Mouse (Mus musculus): ENCODE data around the gene Ppp2r5d. TPM values are rescaled to one million over a fixed set of nuclear protein-coding genes. Genes with fewer than 3 reads are reported as not detected.

Ppp2r5d gene
- total RNA-seq (2014; rRNA removed) (13.6 and 14.8 TPM in 2 replicates), polyA plus RNA-seq (2012; rRNA removed) (22.8 and 24.0 TPM in 2 replicates)

DNA sequence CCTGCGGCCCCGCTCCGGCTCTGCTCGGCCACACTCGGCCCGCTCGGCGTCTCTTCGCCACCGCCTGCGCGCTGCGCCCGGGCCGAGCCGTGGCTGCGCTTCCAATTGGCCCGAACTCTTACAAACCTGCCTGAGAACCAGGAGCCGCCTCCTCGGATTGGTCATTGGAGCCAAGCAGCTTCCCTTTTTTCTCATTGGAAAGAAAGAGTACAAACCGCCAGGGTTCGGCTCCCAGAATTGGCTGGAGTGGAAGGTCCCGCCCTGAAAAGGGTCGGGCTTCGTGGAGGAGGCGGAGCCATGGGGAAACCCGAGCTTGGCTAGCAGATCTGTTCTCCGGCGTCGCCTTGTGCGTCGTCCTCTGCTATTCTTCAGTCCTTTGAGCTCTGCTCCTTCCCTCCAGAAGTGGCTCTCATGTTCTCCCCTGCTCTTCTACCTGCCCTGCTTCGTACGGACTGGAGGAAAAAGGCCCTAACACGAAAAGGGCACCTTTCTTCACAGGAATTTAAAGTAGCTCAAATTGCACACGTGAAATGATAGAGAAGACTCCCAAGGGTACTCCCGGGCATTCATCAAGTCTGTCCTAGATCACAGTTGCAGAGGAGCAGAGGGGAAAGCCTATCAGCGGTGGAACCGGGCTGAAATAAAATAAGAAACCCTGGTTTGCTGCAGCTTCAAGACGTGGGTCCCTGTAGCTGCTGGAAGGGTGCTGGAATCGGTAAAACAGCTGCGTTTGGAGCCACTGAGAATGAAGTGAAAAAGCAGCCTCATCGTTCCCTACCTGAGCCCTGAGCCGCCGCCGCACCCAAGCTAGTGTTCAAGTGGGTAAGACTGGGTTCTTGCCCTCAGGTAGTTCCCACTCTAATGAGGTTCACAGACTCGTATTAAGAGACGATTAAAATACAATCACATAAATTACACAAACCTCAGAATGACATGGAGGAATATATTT lies at the start of gene Ppp2r5d:
Gene Ppp2r5d (minus strand): TSS at position 225 of the 949 bp plus-strand sequence.
- TF ChIP-seq POLR2A (IDR thresholded peaks at IDR 0.05; ENCODE audit: extremely low read depth, insufficient read depth, low read length) (peak; percentile 83), CTCF (IDR thresholded peaks at IDR 0.05; ENCODE audit: low read depth, low read length) (no peak)
- H3K27me3 ChIP-seq (ENCODE audit: control insufficient read depth, insufficient read depth, low read length), result no peaks in the 10 kb centered on the region
- peak within 1 kb of the TSS; percentile 88 for H3K9ac ChIP-seq (ENCODE audit: low read depth, low read length)
- DNase-seq (ENCODE audit: extremely low read depth, low read depth, low spot score), result peak; percentile 94
- H3K4me1 ChIP-seq (ENCODE audit: control insufficient read depth, insufficient read depth, low read length), result peaks cover 6% of the 10 kb centered on the region
- H3K27ac ChIP-seq (replicated peaks; ENCODE audit: insufficient read depth, low read depth, low read length), result peak within 1 kb of the TSS; percentile 52
- H3K79me2 ChIP-seq (ENCODE audit: control insufficient read depth, insufficient read depth, low read length), result peaks cover 14% of the 10 kb centered on the region; the same call in 1 of the 2 replicates
- peak within 1 kb of the TSS; percentile 86 for H3K4me3 ChIP-seq (ENCODE audit: insufficient read depth, low read depth, low read length)
- WGBS, result under 1% methylated on average over 48 of the region's 48 CpGs
- H3K36me3 ChIP-seq (ENCODE audit: control insufficient read depth, insufficient read depth, low read length), result no peaks in the 10 kb centered on the region

DNA sequence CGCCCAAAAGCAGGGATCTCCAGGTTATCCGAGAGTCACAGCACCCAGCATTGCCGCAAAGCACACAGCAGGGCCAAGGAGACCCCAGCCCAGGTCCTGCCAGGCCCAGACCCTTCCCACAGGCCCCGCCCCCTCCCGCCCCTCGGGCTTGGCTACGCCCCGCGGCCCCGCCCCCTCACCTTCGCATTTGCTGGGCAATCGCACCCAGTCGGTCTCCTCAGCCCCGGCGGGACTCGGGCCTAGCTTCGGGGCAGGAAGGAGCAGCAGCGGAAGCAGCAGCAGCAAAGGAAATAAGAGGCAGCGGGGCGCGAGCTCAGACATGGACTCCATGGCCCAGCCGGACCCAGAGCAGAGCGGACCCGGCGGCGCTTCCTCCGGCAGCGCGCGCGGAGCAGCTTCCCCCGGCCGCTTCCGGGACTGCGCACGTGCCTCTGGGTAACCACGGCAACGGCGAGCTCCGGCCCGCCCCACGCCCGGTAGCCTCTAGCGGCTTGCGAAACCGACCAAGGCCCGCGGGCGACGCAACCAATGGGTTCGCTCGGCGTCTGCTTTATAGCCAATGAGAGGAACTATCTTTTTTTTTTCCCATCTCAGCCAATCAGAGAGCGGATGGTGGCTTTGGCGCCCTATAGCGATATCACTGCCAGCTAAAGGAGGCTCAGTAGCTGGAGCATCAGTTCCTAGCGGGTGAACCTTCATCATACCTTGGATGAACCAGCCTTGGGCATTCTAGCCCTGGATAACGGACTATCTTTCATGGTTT lies 47.1 kb upstream of the Ppp2r5d start, which contains the start of gene Cnpy3:
Gene Cnpy3 (minus strand): TSS at position 421 of the 763 bp plus-strand sequence.
- Histone ChIP-seq H3K9ac (ENCODE audit: low read depth, low read length) (peak within 1 kb of the TSS; percentile 89), H3K36me3 (ENCODE audit: control insufficient read depth, insufficient read depth, low read length) (peaks cover 1% of the 10 kb centered on the region; the same call in 1 of the 2 replicates), H3K4me1 (ENCODE audit: control insufficient read depth, insufficient read depth, low read length) (peaks cover 7% of the 10 kb centered on the region), H3K27ac (replicated peaks; ENCODE audit: insufficient read depth, low read depth, low read length) (peak within 1 kb of the TSS; percentile 87), H3K4me3 (ENCODE audit: insufficient read depth, low read depth, low read length) (peak within 1 kb of the TSS; percentile 89), H3K79me2 (ENCODE audit: control insufficient read depth, insufficient read depth, low read length) (peaks cover 11% of the 10 kb centered on the region; the same call in 1 of the 2 replicates), H3K27me3 (ENCODE audit: control insufficient read depth, insufficient read depth, low read length) (no peaks in the 10 kb centered on the region)
- under 1% methylated on average over 58 of the region's 58 CpGs for WGBS
- peak; percentile 92 for DNase-seq (ENCODE audit: extremely low read depth, low read depth, low spot score)
- TF ChIP-seq POLR2A (IDR thresholded peaks at IDR 0.05; ENCODE audit: extremely low read depth, insufficient read depth, low read length), result peak; percentile 70; the same call in 1 of the 2 replicates
- no peak for TF ChIP-seq CTCF (IDR thresholded peaks at IDR 0.05; ENCODE audit: low read depth, low read length)

DNA sequence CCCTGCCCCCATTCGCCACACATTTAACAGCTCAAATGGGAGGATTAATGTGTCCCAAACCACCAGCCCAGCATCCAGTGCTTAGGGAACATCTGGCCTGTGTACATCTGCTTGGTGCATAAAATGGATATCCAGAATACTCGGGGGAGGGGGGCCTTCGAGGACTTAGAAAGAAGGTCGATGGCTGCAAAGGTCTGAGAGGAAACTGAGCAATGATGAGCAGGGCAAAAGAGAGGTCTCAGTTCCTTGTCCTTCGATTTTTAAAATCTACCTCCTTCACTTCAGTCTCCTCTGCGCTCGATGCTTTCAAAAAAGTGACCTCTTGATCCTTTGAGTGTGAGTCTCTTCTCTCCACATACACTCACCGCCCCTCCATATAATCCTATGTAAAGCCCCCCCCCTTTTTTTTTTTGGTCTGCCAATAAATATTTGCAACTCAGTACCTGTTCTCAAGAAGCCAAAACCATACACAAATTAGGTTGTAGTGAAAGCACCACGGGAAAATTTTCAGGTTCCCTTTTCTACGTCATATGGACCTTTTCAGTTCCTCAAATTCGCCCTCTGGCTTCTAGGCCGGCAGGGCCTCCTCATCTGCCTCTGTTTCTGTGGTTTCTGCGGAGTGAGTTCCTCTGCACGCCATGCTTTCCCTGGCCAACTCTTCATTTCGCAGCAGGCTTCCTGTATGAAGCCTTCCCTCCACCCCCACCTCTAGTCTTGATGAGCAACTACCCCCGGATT lies 46.3 kb upstream of the Ppp2r5d start:
- Histone ChIP-seq H3K79me2 (ENCODE audit: control insufficient read depth, insufficient read depth, low read length) (peaks cover 11% of the 10 kb centered on the region; the same call in 1 of the 2 replicates), H3K36me3 (ENCODE audit: control insufficient read depth, insufficient read depth, low read length) (peaks cover 5% of the 10 kb centered on the region; the same call in 1 of the 2 replicates), H3K4me3 (ENCODE audit: insufficient read depth, low read depth, low read length) (peak overlapping the region; percentile 89), H3K4me1 (ENCODE audit: control insufficient read depth, insufficient read depth, low read length) (peaks cover 7% of the 10 kb centered on the region), H3K9ac (ENCODE audit: low read depth, low read length) (peak overlapping the region; percentile 89), H3K27me3 (ENCODE audit: control insufficient read depth, insufficient read depth, low read length) (no peaks in the 10 kb centered on the region), H3K27ac (replicated peaks; ENCODE audit: insufficient read depth, low read depth, low read length) (peak overlapping the region; percentile 87)
- 0 out of 2 replicates have a peak, but pooled peaks have one; percentile 13 for TF ChIP-seq POLR2A (IDR thresholded peaks at IDR 0.05; ENCODE audit: extremely low read depth, insufficient read depth, low read length)
- no peak for TF ChIP-seq CTCF (IDR thresholded peaks at IDR 0.05; ENCODE audit: low read depth, low read length)
- DNase-seq (ENCODE audit: extremely low read depth, low read depth, low spot score), result peak; percentile 68
- 15% methylated on average over 16 of the region's 16 CpGs for WGBS

DNA sequence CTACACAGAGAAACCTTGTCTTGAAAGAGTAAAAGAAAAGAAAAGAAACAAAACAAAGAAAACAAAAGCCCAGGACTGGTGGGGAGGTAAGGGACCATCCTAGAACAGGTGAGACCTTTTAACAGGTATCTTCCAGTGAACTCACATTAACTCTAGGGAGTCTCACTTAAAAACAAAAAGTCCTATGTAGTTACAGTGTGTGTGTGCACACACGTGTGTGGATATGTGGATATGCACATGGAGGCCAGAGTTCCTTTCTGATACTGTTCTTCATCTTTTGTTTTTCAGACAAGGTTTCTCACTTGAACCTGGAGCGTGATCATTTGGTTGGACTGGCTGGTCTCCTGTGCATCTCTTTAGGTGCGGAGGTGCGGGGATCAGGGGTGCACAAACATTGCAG lies 45.7 kb upstream of the Ppp2r5d start:
- no peak for TF ChIP-seq CTCF (IDR thresholded peaks at IDR 0.05; ENCODE audit: low read depth, low read length)
- TF ChIP-seq POLR2A (IDR thresholded peaks at IDR 0.05; ENCODE audit: extremely low read depth, insufficient read depth, low read length), result no peak
- Histone ChIP-seq H3K36me3 (ENCODE audit: control insufficient read depth, insufficient read depth, low read length) (peaks cover 5% of the 10 kb centered on the region; the same call in 1 of the 2 replicates), H3K4me1 (ENCODE audit: control insufficient read depth, insufficient read depth, low read length) (peaks cover 7% of the 10 kb centered on the region), H3K27ac (replicated peaks; ENCODE audit: insufficient read depth, low read depth, low read length) (peak overlapping the region; percentile 36), H3K27me3 (ENCODE audit: control insufficient read depth, insufficient read depth, low read length) (no peaks in the 10 kb centered on the region), H3K9ac (ENCODE audit: low read depth, low read length) (peak overlapping the region; percentile 37), H3K79me2 (ENCODE audit: control insufficient read depth, insufficient read depth, low read length) (peaks cover 11% of the 10 kb centered on the region; the same call in 1 of the 2 replicates), H3K4me3 (ENCODE audit: insufficient read depth, low read depth, low read length) (no peak overlapping the region)
- WGBS, result 88% methylated on average over 4 of the region's 4 CpGs
- DNase-seq (ENCODE audit: extremely low read depth, low read depth, low spot score), result no peak

DNA sequence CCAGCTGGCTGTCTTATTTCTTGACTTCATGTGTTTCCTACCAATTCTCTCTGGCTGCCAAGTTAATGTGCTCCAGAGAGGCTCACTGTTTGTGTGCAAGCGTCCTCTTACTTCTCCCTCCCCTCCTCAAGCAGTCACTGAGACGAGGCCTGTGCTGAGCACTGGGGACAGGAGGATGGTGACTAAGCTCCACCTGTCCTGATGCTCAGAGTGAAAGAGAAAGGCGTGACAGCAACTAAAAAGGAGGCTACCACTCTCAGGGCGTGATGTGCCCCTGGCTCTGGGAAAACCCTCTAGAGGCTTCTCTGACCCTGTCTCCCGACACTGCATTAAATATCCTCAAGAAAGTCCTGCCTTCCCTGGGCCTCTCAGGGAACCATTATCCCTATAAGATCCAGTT lies 44.4 kb upstream of the Ppp2r5d start:
- H3K27me3 ChIP-seq (ENCODE audit: control insufficient read depth, insufficient read depth, low read length), result no peaks in the 10 kb centered on the region
- no peak overlapping the region for H3K4me3 ChIP-seq (ENCODE audit: insufficient read depth, low read depth, low read length)
- no peak for DNase-seq (ENCODE audit: extremely low read depth, low read depth, low spot score)
- WGBS, result 94% methylated on average over 5 of the region's 5 CpGs
- peaks cover 9% of the 10 kb centered on the region for H3K36me3 ChIP-seq (ENCODE audit: control insufficient read depth, insufficient read depth, low read length)
- H3K4me1 ChIP-seq (ENCODE audit: control insufficient read depth, insufficient read depth, low read length), result peaks cover 7% of the 10 kb centered on the region
- no peak overlapping the region for H3K27ac ChIP-seq (replicated peaks; ENCODE audit: insufficient read depth, low read depth, low read length)
- no peak overlapping the region for H3K9ac ChIP-seq (ENCODE audit: low read depth, low read length)
- TF ChIP-seq POLR2A (IDR thresholded peaks at IDR 0.05; ENCODE audit: extremely low read depth, insufficient read depth, low read length) (no peak), CTCF (IDR thresholded peaks at IDR 0.05; ENCODE audit: low read depth, low read length) (no peak)
- H3K79me2 ChIP-seq (ENCODE audit: control insufficient read depth, insufficient read depth, low read length), result peaks cover 11% of the 10 kb centered on the region; the same call in 1 of the 2 replicates

All from liver, adult 2 months (tissue).